Mouse (Mus musculus): ENCODE measurements at regions not wholly inside any gene's neighbourhood (a gene's known extent, or its start where the extent isn't known, plus 50 kb on each side); places are given as distances from the start of the nearest gene placed in this dataset.
"Not testable (repeated sequence)": the region's sequence is repeated elsewhere in the genome, so short reads cannot be mapped to it uniquely, and the experiment has no call there.

- no peak for DNase-seq (ENCODE audit: low read depth, low spot score)
These were observed 64.1 kb upstream of the Rmdn2 start for GRCm38 (mm10) chr17:79547524-79547923.

- not testable (repeated sequence) for DNase-seq (ENCODE audit: low read depth, low spot score)
These were observed 61.3 kb upstream of the Rmdn2 start for GRCm38 (mm10) chr17:79550409-79550808.

GRCm38 (mm10) chr17:79553850-79554249 lies 57.8 kb upstream of the Rmdn2 start:
- no peak for DNase-seq (ENCODE audit: low read depth, low spot score)

- DNase-seq (ENCODE audit: low read depth, low spot score): no peak
These were observed 56.1 kb upstream of the Rmdn2 start for GRCm38 (mm10) chr17:79555593-79555992.
